Mouse (Mus musculus): Measurements from ENCODE around the gene Me1.

DNA sequence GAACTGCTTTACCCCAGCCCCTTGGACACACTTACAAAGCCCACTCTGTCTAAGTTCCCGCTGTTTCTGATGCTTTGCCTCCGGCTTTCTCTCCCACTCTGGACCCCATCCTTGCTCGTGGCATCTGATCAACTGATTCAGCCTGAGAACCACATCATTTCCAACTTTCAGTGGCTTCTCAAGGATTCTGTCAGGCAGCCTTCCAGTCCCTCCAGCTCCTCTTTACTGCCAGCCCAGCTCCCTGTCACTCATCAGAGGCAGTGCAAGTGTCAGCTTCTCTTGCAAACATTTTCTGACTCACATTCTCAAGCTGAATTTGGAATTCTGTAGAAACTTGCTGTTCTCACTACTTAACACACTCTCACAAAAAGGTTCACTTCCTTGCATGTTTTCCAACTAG lies 34.5 kb downstream of the Me1 start:
- TF ChIP-seq EP300 (IDR thresholded peaks at IDR 0.05) = no peak
- TF ChIP-seq CTCF (IDR thresholded peaks at IDR 0.05) = no peak

Data from lung, postnatal 0 days (tissue).